Mouse (Mus musculus) CH12.LX (cell line): ENCODE measurements around the gene Uqcrh. TPM values are rescaled to one million over a fixed set of nuclear protein-coding genes. Genes with fewer than 3 reads are reported as not detected.

Experiments used
- DNase-seq: peaks from one replicate; pipeline ENCODE4 v3.0.0-alpha.2; 2013; ENCODE audit errors: extremely low read depth
- H3K27ac ChIP-seq: 2 replicates; pipeline ENCODE4 v1.5.1; 2012; ENCODE audit warnings: low read depth, mild to moderate bottlenecking, control low read depth, moderate library complexity; ENCODE audit not compliant: insufficient read depth
- H3K27me3 ChIP-seq: replicated peaks from 2 replicates; pipeline ENCODE3; 2012; ENCODE audit warnings: inconsistent platforms
- H3K36me3 ChIP-seq, 2 experiments: replicated peaks in 1 of 2; 2 replicates each; pipeline versions ENCODE3 to v1.6.1; 2012; ENCODE audit warnings: inconsistent platforms in 1 of 2, low read length in 1 of 2, mild to moderate bottlenecking in 1 of 2, mixed read lengths in 1 of 2, moderate library complexity in 1 of 2; ENCODE audit not compliant: control insufficient read depth in 1 of 2, insufficient read depth in 1 of 2
- H3K4me1 ChIP-seq, 2 experiments: 2 replicates each; pipeline ENCODE4 v1.6.1; 2012; ENCODE audit warnings: inconsistent platforms in 1 of 2, moderate library complexity in 1 of 2; ENCODE audit not compliant: insufficient read depth in 2 of 2, control insufficient read depth in 1 of 2
- H3K4me2 ChIP-seq: 2 replicates; pipeline ENCODE4 v1.6.1; 2012; ENCODE audit warnings: low read depth, mild to moderate bottlenecking, control low read depth; ENCODE audit not compliant: poor library complexity, insufficient read depth, severe bottlenecking
- H3K4me3 ChIP-seq, 3 experiments: fragments of 150-350 bp in 1 of 3; sonication (generic) in 1 of 3; replicated peaks in 1 of 3; 2 replicates each; pipeline versions ENCODE3 to v1.5.1; 2011 to 2012; ENCODE audit warnings: low read depth in 2 of 3, low read length in 2 of 3, mild to moderate bottlenecking in 2 of 3, moderate library complexity in 2 of 3, control low read depth in 1 of 3, improper control_type of control experiment in 1 of 3, inconsistent platforms in 1 of 3, mixed read lengths in 1 of 3; ENCODE audit not compliant: poor library complexity in 1 of 3
- H3K79me2 ChIP-seq: replicated peaks from 2 replicates; pipeline ENCODE4 v1.6.1; 2012; ENCODE audit warnings: mild to moderate bottlenecking, moderate library complexity; ENCODE audit not compliant: control insufficient read depth, poor library complexity, insufficient read depth, severe bottlenecking; ENCODE audit errors: extremely low read depth
- H3K9ac ChIP-seq: 2 replicates; pipeline ENCODE4 v1.6.1; 2012; ENCODE audit warnings: low read depth, mild to moderate bottlenecking, control low read depth, moderate library complexity; ENCODE audit not compliant: insufficient read depth
- H3K9me3 ChIP-seq: replicated peaks from 2 replicates; pipeline ENCODE3; 2012; ENCODE audit warnings: low read length, inconsistent platforms, mixed read lengths
- CHD1 ChIP-seq: IDR thresholded peaks from 2 replicates; pipeline ENCODE4 v1.6.1; 2012; ENCODE audit warnings: low read depth, low read length, improper control_type of control experiment, inconsistent platforms
- CHD2 ChIP-seq: IDR thresholded peaks from 2 replicates; pipeline ENCODE4 v1.6.1; 2011; ENCODE audit warnings: low read length, improper control_type of control experiment
- CTCF ChIP-seq, 2 experiments: IDR thresholded peaks in 1 of 2; conservative IDR thresholded peaks in 1 of 2; 2 replicates each; pipeline ENCODE4 v1.5.1; 2011 to 2012; ENCODE audit warnings: low read depth in 2 of 2, low read length in 2 of 2, improper control_type of control experiment in 1 of 2, inconsistent platforms in 1 of 2, mild to moderate bottlenecking in 1 of 2, moderate library complexity in 1 of 2
- E2F4 ChIP-seq: IDR thresholded peaks from 2 replicates; pipeline ENCODE4 v1.6.1; 2011; ENCODE audit warnings: low read depth, low read length, improper control_type of control experiment; ENCODE audit not compliant: insufficient replicate concordance
- GABPA ChIP-seq: IDR thresholded peaks from 2 replicates; pipeline ENCODE4 v1.6.1; 2012; ENCODE audit warnings: low read depth, low read length, improper control_type of control experiment, inconsistent platforms; ENCODE audit not compliant: insufficient replicate concordance
- HCFC1 ChIP-seq: IDR thresholded peaks from 2 replicates; pipeline ENCODE4 v1.6.1; 2012; ENCODE audit warnings: low read depth, mild to moderate bottlenecking, inconsistent platforms, low read length, improper control_type of control experiment
- IRF4 ChIP-seq: IDR thresholded peaks from 2 replicates; pipeline ENCODE4 v1.6.1; 2014; ENCODE audit warnings: low read depth, mild to moderate bottlenecking, inconsistent platforms, low read length, improper control_type of control experiment
- JUN ChIP-seq: IDR thresholded peaks from 2 replicates; pipeline ENCODE4 v1.6.1; 2011; ENCODE audit warnings: low read depth, mild to moderate bottlenecking, low read length, improper control_type of control experiment, moderate library complexity; ENCODE audit not compliant: insufficient read depth
- JUND ChIP-seq: conservative IDR thresholded peaks from 2 replicates; pipeline ENCODE4 v1.6.1; 2011; ENCODE audit warnings: low read depth, low read length, improper control_type of control experiment
- KAT2A ChIP-seq: IDR thresholded peaks from 2 replicates; pipeline ENCODE4 v1.6.1; 2012; ENCODE audit warnings: low read length, improper control_type of control experiment, inconsistent platforms; ENCODE audit not compliant: insufficient replicate concordance
- MAFK ChIP-seq: IDR thresholded peaks from 2 replicates; pipeline ENCODE4 v1.6.1; 2011; ENCODE audit warnings: low read length, improper control_type of control experiment; ENCODE audit not compliant: insufficient replicate concordance
- MAX ChIP-seq: IDR thresholded peaks from 2 replicates; pipeline ENCODE4 v1.6.1; 2011; ENCODE audit warnings: low read length, improper control_type of control experiment
- MYC ChIP-seq: IDR thresholded peaks from 2 replicates; pipeline ENCODE4 v1.6.1; 2011; ENCODE audit warnings: low read depth, mild to moderate bottlenecking, improper control_type of control experiment, low read length
- POLR2A ChIP-seq: IDR thresholded peaks from 2 replicates; pipeline ENCODE4 v1.6.1; 2011; ENCODE audit warnings: low read depth, mild to moderate bottlenecking, improper control_type of control experiment, low read length
- RAD21 ChIP-seq: IDR thresholded peaks from 2 replicates; pipeline ENCODE4 v1.6.1; 2011; ENCODE audit warnings: low read depth, mild to moderate bottlenecking, low read length, improper control_type of control experiment, moderate library complexity
- SMC3 ChIP-seq: IDR thresholded peaks from 2 replicates; pipeline ENCODE4 v1.6.1; 2011; ENCODE audit warnings: low read depth, low read length, improper control_type of control experiment
- TBP ChIP-seq: conservative IDR thresholded peaks from 2 replicates; pipeline ENCODE4 v1.6.1; 2011; ENCODE audit warnings: low read depth, low read length, improper control_type of control experiment
- TCF12 ChIP-seq: IDR thresholded peaks from 2 replicates; pipeline ENCODE4 v1.6.1; 2014; ENCODE audit warnings: low read depth, mild to moderate bottlenecking, inconsistent platforms, low read length, improper control_type of control experiment
- USF1 ChIP-seq: IDR thresholded peaks from 2 replicates; pipeline ENCODE4 v1.6.1; 2014; ENCODE audit warnings: low read depth, mild to moderate bottlenecking, inconsistent platforms, low read length, improper control_type of control experiment
- ZKSCAN1 ChIP-seq: IDR thresholded peaks from 2 replicates; pipeline ENCODE4 v1.6.1; 2012; ENCODE audit warnings: low read depth, inconsistent platforms, low read length, improper control_type of control experiment, borderline replicate concordance
- ZNF384 ChIP-seq: IDR thresholded peaks from 2 replicates; pipeline ENCODE4 v1.6.1; 2012; ENCODE audit warnings: low read depth, low read length, improper control_type of control experiment, inconsistent platforms
- dilution Hi-C: fragments of 300-500 bp; cut with MboI; formaldehyde crosslinking; loops from 2 replicates; pipeline ENCODE4 v1.14.3; 2020; ENCODE audit warnings: low sequenced_read_pairs; ENCODE audit not compliant: extremely low pct_unique_long_range_greater_than_20kb, extremely low pct_ligation_motif_present
- in situ Hi-C: fragments of 300-500 bp; cut with MboI; formaldehyde crosslinking; loops from 3 replicates; pipeline ENCODE4 v1.14.3; 2019; ENCODE audit warnings: low sequenced_read_pairs, low pct_ligation_motif_present, low pct_unique_long_range_greater_than_20kb, mixed read lengths
- polyA plus RNA-seq: library from polyadenylated mRNA; unstranded; fragments of >175 nt; gene quantifications from 2 replicates; pipeline ENCODE4 v1.2.1, GENCODE M21; 2012; ENCODE audit warnings: low read depth; ENCODE audit not compliant: insufficient read length
- total RNA-seq, 2 experiments: library from RNA; depleted of rRNA; stranded (reverse); fragments of 300-350 nt in 1 of 2; fragments of >200 nt in 1 of 2; gene quantifications; 2 replicates each; pipeline ENCODE4 v1.2.3; 2012 to 2014

Gene Uqcrh
- total and polyA plus RNA-seq, 3 experiments: 264 to 717 (median 293) TPM

GRCm38 (mm10) chr4:116046604-116047003, 28.3 kb downstream of the Uqcrh start:
- Histone ChIP-seq H3K9ac (no peak overlapping the region), H3K4me3 (no peak overlapping the region), H3K4me2 (no peak overlapping the region), H3K79me2 (no peaks in the 10 kb centered on the region), H3K36me3 (peaks cover 35 to 73% of the 10 kb centered on the region in 2 experiments), H3K9me3 (no peaks in the 10 kb centered on the region), H3K27ac (no peak overlapping the region), H3K27me3 (no peaks in the 10 kb centered on the region), H3K4me1 (peaks cover 0 to 13% of the 10 kb centered on the region in 2 experiments; a peak in 2 of 4 replicates)
- dilution Hi-C loops: no loop called here
- no peak for TF ChIP-seq E2F4
- TF ChIP-seq CHD2: no peak
- no peak for TF ChIP-seq MAFK
- no peak for TF ChIP-seq CHD1
- TF ChIP-seq MYC: no peak
- TF ChIP-seq SMC3: no peak
- TF ChIP-seq GABPA: no peak
- no peak for TF ChIP-seq TCF12
- no peak for TF ChIP-seq TBP
- TF ChIP-seq JUND: no peak
- TF ChIP-seq ZNF384: no peak
- in situ Hi-C loops: no loop called here
- no peak for DNase-seq

- no peak for TF ChIP-seq POLR2A
- peak in 1 of 2 experiments; percentile 45; a peak in 2 of 4 replicates for TF ChIP-seq CTCF (conservative IDR thresholded peaks at IDR 0.05 in 1 of 2, IDR thresholded peaks at IDR 0.05 in 1 of 2; ENCODE audit: low read depth in 2 of 2, low read length in 2 of 2)
- no peak for TF ChIP-seq IRF4
- no peak for TF ChIP-seq JUN
- no peak for TF ChIP-seq USF1
- TF ChIP-seq HCFC1: no peak
- no peak for TF ChIP-seq MAX
- TF ChIP-seq KAT2A: no peak
- TF ChIP-seq RAD21: peak; percentile 27
- TF ChIP-seq ZKSCAN1: no peak
- no peak overlapping the region for H3K9ac ChIP-seq
Observed at GRCm38 (mm10) chr4:116042186-116042585, 32.7 kb downstream of the Uqcrh start.

More at GRCm38 (mm10) chr4:116042186-116042585, 32.7 kb downstream of the Uqcrh start:
- H3K9me3 ChIP-seq: no peaks in the 10 kb centered on the region
- no peaks in the 10 kb centered on the region for H3K27me3 ChIP-seq
- peaks cover 42 to 69% of the 10 kb centered on the region in 2 experiments for H3K36me3 ChIP-seq
- H3K4me1 ChIP-seq: peaks cover 0 to 8% of the 10 kb centered on the region in 2 experiments; a peak in 2 of 4 replicates
- no peak overlapping the region for H3K4me3 ChIP-seq
- dilution Hi-C loops (no loop called here), in situ Hi-C loops (no loop called here)
- H3K27ac ChIP-seq: no peak overlapping the region
- no peaks in the 10 kb centered on the region for H3K79me2 ChIP-seq
- H3K4me2 ChIP-seq: no peak overlapping the region
- peak; percentile 39 for DNase-seq
